Mouse (Mus musculus) kidney, adult 2 months (tissue): ENCODE measurements at regions not wholly inside any gene's neighbourhood (a gene's known extent, or its start where the extent isn't known, plus 50 kb on each side); places are given as distances from the start of the nearest gene placed in this dataset.

Experiments used
- DNase-seq: peaks from one replicate; pipeline ENCODE4 v3.0.0; 2021
- H3K27ac ChIP-seq: fragments of 200-500 bp; 2 replicates; pipeline ENCODE4 v1.5.1; 2012; ENCODE audit warnings: low read depth, low read length, control low read depth, inconsistent platforms; ENCODE audit not compliant: insufficient read depth
- H3K27me3 ChIP-seq: fragments of 200-500 bp; replicated peaks from 2 replicates; pipeline ENCODE4 v1.6.1; 2012; ENCODE audit warnings: mild to moderate bottlenecking, moderate library complexity, low read length, inconsistent platforms; ENCODE audit not compliant: control insufficient read depth, insufficient read depth
- H3K36me3 ChIP-seq: fragments of 200-500 bp; 2 replicates; pipeline ENCODE4 v1.6.1; 2012; ENCODE audit warnings: mild to moderate bottlenecking, moderate library complexity, low read length, inconsistent platforms; ENCODE audit not compliant: control insufficient read depth, insufficient read depth
- H3K4me1 ChIP-seq: fragments of 200-500 bp; 2 replicates; pipeline ENCODE4 v1.6.1; 2011; ENCODE audit warnings: low read length; ENCODE audit not compliant: control insufficient read depth, insufficient read depth
- H3K4me3 ChIP-seq: fragments of 200-500 bp; 2 replicates; pipeline ENCODE4 v1.5.1; 2011; ENCODE audit warnings: mild to moderate bottlenecking, low read depth, low read length, control low read depth; ENCODE audit not compliant: insufficient read depth
- CTCF ChIP-seq: fragments of 200-500 bp; conservative IDR thresholded peaks from 2 replicates; pipeline ENCODE4 v1.5.1; 2011; ENCODE audit warnings: low read depth, mild to moderate bottlenecking, control low read depth, low read length, moderate library complexity, mixed read lengths; ENCODE audit not compliant: insufficient read depth, insufficient read length
- POLR2A ChIP-seq: fragments of 200-500 bp; IDR thresholded peaks from one replicate; pipeline ENCODE4 v1.6.1; 2011; ENCODE audit warnings: low read depth, low read length, control low read depth
- WGBS: fragments of 180-500 bp; shearing (Covaris S2); methylation state at CpG from one replicate; pipeline ENCODE4 v1.1.7; 2018; 5-methylcytosine and 5-hydroxymethylcytosine counted together

DNA sequence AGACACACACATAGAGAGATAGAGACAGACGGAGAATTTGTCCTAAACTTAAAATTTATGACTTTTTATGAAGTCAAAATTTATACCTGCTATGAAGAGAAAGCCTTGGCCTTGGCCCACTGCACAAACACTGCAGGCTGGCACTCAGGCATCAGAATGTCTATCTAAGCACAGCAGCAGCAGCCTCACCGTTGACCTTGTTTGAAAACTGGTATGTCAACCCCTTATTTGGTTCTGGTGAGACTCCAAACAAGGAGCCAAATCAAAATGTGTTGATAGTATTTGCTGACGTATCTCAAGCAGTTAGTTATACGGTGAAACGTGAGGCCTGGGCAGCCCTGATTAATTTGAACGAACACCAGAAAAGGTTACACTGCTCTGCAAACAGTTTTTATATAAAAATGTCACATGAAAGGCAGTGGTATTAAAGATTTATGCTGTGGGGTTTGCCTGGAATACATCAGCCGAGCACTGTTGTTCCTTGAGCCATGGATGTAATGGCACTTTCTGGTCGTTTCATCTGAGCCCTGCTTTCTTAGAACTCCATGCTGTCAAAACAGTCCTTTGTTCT lies 97.1 kb upstream of the Gm9747 start:
- DNase-seq: no peak
- WGBS: 55% methylated on average over 8 of the region's 8 CpGs
- Histone ChIP-seq H3K27me3 (no peaks in the 10 kb centered on the region; the same call in 1 of the 2 replicates), H3K36me3 (no peaks in the 10 kb centered on the region), H3K4me1 (no peaks in the 10 kb centered on the region), H3K4me3 (no peak overlapping the region), H3K27ac (no peak overlapping the region)
- TF ChIP-seq CTCF (no peak), POLR2A (no peak)

- H3K4me1 ChIP-seq: no peaks in the 10 kb centered on the region
- H3K27me3 ChIP-seq: no peaks in the 10 kb centered on the region
- DNase-seq: no peak
- no peak overlapping the region for H3K4me3 ChIP-seq
- H3K36me3 ChIP-seq: no peaks in the 10 kb centered on the region
- H3K27ac ChIP-seq: no peak overlapping the region
- WGBS: 91% methylated on average over 2 of the region's 2 CpGs
- TF ChIP-seq POLR2A: no peak
- TF ChIP-seq CTCF: no peak
These were observed 87.7 kb upstream of the Gm9747 start for GRCm38 (mm10) chr1:82145256-82145655.

- TF ChIP-seq CTCF: no peak
- no peak for TF ChIP-seq POLR2A
- H3K27ac ChIP-seq: no peak overlapping the region
- H3K4me3 ChIP-seq: no peak overlapping the region
- no peaks in the 10 kb centered on the region for H3K27me3 ChIP-seq
- no peaks in the 10 kb centered on the region for H3K4me1 ChIP-seq
- 49% methylated on average over 13 of the region's 13 CpGs for WGBS
- no peaks in the 10 kb centered on the region for H3K36me3 ChIP-seq
- peak; percentile 47 for DNase-seq
These were observed 82.4 kb upstream of the Gm9747 start for GRCm38 (mm10) chr1:82150219-82151128.

- TF ChIP-seq CTCF (no peak), POLR2A (no peak)
- Histone ChIP-seq H3K27ac (no peak overlapping the region), H3K36me3 (no peaks in the 10 kb centered on the region), H3K4me1 (no peaks in the 10 kb centered on the region), H3K4me3 (no peak overlapping the region), H3K27me3 (no peaks in the 10 kb centered on the region)
- DNase-seq: no peak
These were observed 77.0 kb upstream of the Gm9747 start for GRCm38 (mm10) chr1:82155961-82156360.

DNA sequence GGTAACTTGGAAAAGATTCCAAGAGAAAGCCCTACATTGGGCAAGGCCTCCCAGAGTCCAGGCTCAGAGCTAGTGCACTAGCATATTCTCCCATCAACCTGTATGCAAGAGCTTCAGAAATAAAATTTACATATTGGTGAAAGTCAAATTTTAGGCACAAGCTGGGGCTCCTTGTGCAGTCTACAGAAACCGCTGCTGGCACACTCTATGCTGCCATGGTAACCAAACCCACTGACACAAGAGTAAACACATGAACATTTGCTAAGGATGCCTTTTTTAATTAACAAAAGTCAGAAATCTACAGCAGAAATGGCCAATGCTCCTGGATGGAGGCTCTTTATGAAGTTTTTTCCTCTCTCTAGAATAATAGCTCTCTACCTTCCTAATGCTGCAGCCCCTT lies 75.9 kb upstream of the Gm9747 start:
- Histone ChIP-seq H3K4me1 (no peaks in the 10 kb centered on the region), H3K4me3 (no peak overlapping the region), H3K36me3 (no peaks in the 10 kb centered on the region), H3K27ac (no peak overlapping the region), H3K27me3 (no peaks in the 10 kb centered on the region)
- TF ChIP-seq POLR2A: no peak
- TF ChIP-seq CTCF: no peak
- DNase-seq: no peak
- WGBS: 89% methylated on average over 1 of the region's 1 CpGs

DNA sequence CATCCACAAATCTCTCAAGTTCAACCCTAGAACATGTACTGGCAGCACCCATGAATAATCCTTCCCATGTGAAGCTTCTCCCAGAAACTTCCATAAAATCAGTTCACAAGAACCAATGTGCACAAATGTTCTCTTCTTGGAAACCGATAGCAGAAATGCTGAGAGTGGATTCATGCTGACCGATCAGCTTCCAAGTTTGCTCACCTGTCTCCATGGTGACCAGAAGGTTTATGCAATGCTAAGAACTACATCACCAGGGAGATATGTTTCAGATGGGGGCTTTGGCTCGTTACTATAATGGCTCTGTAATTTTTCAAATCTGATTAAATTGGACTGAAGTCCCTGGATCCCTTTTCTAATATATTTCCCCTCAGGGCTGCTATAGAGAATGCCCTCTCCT lies 74.4 kb upstream of the Gm9747 start:
- Histone ChIP-seq H3K27ac (no peak overlapping the region), H3K36me3 (no peaks in the 10 kb centered on the region), H3K27me3 (no peaks in the 10 kb centered on the region), H3K4me3 (no peak overlapping the region), H3K4me1 (no peaks in the 10 kb centered on the region)
- TF ChIP-seq POLR2A (no peak), CTCF (no peak)
- WGBS: 73% methylated on average over 3 of the region's 3 CpGs
- no peak for DNase-seq

DNA sequence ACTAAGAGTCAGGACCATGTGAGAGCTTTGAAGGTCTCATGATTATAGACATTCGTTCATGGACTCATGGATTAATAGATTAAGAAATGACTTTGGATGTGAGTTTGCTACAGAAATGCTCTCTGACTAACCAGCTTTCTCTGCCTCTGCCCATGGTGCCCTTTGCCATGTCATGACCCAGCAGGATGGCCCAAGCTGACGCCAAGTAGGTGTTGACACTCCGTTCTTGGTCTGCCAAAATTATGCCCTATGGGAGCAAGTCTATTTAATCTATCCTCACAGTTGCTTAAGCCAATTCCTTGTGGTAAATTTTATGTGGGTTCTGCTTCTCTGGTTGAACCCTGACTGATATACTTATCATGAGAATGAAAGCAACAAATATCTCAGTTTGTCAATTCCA lies 73.7 kb upstream of the Gm9747 start:
- WGBS: 95% methylated on average over 3 of the region's 3 CpGs
- H3K4me1 ChIP-seq: no peaks in the 10 kb centered on the region

More for the DNA sequence above, 73.7 kb upstream of the Gm9747 start:
- DNase-seq: no peak
- no peaks in the 10 kb centered on the region for H3K36me3 ChIP-seq
- TF ChIP-seq CTCF (no peak), POLR2A (no peak)
- no peaks in the 10 kb centered on the region for H3K27me3 ChIP-seq
- no peak overlapping the region for H3K27ac ChIP-seq
- H3K4me3 ChIP-seq: no peak overlapping the region
